Mouse (Mus musculus): ENCODE measurements at regions not wholly inside any gene's neighbourhood (a gene's known extent, or its start where the extent isn't known, plus 50 kb on each side); places are given as distances from the start of the nearest gene placed in this dataset.
A peak's percentile ranks its signal among the peaks of the same experiment; 100 is the strongest.

DNA sequence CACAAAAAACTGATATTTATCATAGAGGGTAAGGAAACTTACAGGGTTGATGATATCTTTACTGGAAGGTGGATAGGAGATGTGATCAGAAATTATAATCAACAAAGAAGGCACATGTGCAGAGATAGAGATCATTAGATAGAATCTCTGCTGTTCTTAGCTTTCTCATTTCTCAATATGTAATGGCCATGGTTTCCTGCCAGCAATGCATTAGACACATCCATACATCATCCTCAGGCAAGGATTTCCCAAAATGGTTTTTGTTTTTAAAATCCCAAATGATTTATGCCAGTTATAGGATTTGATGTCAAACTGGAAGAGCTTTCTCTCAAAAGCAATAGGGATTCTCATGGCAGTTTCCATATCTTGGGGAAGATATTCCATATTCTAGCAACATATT lies 52.0 kb upstream of the C030005K15Rik start:
- no peak for DNase-seq (ENCODE audit: low read depth, low spot score)

DNA sequence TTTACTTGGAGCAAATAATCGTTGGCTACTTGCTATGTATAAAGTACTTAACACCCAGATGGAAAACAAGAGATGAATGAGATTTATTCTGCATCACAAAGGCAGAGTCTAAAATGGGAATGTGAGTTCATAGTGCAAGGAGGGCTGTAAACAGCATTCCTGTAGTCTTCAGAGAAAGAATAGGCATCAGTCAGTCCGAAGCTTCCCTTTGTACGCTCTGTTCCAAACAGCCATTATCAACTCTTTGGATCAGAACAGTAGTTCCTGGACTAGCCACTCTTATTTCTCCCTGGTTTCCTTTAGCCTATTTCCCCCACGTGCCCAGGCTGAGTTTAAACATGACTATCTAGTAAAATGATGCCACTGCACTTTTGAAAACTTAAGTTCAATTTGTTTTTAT lies 52.8 kb upstream of the C030005K15Rik start:
- no peak for DNase-seq (ENCODE audit: low read depth, low spot score)

DNA sequence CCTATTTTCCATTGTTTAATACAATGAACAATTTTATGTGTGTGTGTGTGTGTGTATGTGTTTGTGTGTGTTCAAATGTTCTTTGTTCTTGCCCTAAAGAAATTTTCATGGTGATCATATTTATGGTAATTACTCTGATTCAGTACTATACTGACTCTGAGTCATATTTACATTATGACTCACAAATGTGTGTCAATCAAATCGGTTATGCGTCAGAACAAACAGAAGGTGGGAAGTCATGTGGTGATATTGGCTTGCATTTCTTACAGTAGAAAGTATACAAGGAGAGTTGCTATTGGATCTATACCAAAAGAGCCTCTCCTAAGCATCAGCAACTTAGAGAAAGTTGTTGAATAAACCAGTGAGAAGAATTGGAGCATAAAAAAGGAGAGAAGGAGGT lies 67.2 kb upstream of the C030005K15Rik start:
- DNase-seq (ENCODE audit: low read depth, low spot score), result no peak

GRCm38 (mm10) chr10:97801448-97802265 lies 75.1 kb upstream of the C030005K15Rik start:
- no peak for DNase-seq (ENCODE audit: low read depth, low spot score)

GRCm38 (mm10) chr10:97807947-97808346 lies 81.4 kb upstream of the C030005K15Rik start:
- no peak for DNase-seq (ENCODE audit: low read depth, low spot score)

- no peak for DNase-seq (ENCODE audit: low read depth, low spot score)
Measured at GRCm38 (mm10) chr10:97842574-97842973, 116.0 kb upstream of the C030005K15Rik start.

- no peak for DNase-seq (ENCODE audit: low read depth, low spot score)
Measured at GRCm38 (mm10) chr10:97851487-97851886, 124.9 kb upstream of the C030005K15Rik start.

DNA sequence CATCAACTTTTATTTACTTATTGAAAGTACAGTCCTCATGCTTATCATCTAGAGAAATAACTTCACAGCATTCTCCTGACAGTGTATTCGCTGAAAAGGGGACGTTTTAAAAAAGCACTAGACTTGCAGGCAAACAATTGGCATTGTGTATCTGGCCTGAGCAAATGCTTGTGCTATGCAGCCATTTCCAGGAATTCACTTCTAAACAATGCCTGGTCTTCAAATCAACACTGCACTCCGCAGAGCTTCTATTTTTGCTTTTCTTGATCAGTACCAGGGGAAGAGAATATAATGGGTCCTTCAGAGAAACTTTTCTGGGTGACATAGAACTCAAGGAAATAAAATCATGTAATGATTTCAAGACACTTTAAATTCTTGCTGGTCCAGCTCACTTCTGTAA lies 150.5 kb upstream of the C030005K15Rik start:
- no peak for DNase-seq (ENCODE audit: low read depth, low spot score)

DNA sequence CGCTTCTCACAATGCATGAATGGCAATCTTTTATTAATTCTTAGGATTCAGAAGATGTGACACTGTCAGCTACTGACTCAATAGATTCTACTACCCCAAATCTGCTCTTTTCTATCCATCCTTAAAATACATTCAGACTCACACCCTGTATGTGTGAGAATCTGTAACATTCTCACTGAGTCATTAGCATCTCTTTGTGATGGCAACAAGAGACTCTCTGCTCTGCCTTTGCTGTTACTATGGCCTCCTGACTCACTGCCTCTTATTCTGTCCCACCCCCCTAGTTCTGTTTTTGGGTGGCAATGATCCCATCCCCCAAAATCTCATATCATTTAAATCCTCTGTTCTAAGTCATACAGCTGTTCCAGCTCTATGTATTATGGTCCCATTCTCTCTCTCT lies 159.5 kb upstream of the C030005K15Rik start:
- no peak for DNase-seq (ENCODE audit: low read depth, low spot score)

- DNase-seq (ENCODE audit: low read depth, low spot score), result no peak
Measured at GRCm38 (mm10) chr10:97905793-97906192, 179.2 kb upstream of the C030005K15Rik start.

- DNase-seq (ENCODE audit: low read depth, low spot score), result no peak
Measured at GRCm38 (mm10) chr10:97925568-97925967, 199.0 kb upstream of the C030005K15Rik start.

DNA sequence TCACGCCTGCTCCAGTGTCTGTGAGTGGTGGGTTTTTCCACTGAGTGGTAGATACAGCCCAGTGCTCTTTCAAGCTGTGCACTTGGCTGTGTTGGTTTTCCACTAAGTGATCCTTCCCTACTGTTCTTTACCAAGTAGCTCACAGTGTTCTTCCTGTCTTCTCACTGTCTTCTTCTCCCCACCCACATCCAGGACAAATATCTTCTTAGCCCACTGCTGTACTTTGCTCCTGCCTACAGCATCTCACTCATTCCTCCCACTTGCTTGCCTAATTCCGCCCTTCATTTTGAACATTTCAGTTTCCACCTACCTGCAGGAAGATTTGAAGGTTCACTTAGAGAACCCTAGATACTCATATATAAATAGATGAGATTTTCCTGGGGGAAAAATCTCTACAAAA lies 213.8 kb upstream of the C030005K15Rik start:
- no peak for DNase-seq (ENCODE audit: low read depth, low spot score)

DNA sequence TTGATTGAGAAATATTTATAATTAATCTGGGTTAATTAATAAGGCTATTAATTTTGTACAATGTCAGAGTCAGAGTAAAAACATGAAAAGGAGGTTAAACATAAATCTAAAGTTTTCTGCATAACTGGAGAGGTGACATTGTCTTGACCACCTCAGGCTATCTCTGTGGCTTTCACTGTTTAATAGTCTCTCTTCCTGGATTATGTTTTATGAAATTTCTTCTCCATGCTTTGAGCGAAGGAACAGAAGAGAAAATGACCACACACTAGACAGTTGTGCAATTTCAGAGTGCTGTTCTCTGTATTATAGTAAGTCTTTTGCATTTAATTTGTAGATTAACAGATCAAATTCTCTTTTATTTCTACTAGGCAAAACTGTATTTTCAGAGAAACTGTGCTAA lies 239.3 kb upstream of the C030005K15Rik start:
- no peak for DNase-seq (ENCODE audit: low read depth, low spot score)

DNA sequence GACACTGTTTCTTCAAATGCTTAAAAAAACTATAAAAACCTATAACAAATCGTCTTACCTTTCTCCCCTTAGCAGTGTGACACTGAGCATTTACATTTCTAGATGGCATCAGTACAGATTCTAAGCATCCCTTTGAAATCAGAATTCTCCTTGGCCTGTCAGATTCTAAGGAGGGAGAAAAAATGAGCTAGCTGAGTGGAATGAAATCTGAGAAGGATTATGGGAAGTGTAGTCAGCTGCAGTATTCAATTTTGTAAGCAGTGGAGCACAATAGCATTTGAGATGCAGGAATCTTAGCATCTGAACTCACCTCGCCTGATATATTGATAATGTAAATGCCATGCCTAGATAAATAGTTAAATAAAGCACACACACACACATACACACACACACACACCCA lies 240.4 kb upstream of the C030005K15Rik start:
- DNase-seq (ENCODE audit: low read depth, low spot score), result no peak

DNA sequence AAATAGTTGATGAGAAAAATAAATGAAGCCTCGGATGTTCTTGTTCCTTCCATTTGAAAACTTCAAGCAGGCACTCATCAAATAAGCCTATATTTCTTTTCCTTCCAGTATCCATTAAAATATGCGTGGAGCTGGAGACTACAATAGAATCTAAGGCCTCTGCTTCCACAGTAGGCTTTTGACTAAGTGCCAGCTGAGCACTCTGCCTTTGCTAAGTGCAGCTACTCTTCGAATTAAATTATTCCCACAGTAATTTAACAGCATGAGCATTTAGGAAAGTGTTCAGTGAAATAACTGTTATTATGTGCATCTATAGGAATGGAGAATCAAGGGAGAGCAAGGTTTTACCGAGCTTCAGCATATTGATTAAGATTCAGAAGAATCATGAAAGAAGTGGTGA lies 280.5 kb upstream of the C030005K15Rik start:
- no peak for DNase-seq (ENCODE audit: low read depth, low spot score)

- DNase-seq (ENCODE audit: low read depth, low spot score), result peak; percentile 65
Measured at GRCm38 (mm10) chr10:98008355-98008754, 281.8 kb upstream of the C030005K15Rik start.

GRCm38 (mm10) chr10:98012916-98013315 lies 286.4 kb upstream of the C030005K15Rik start:
- DNase-seq (ENCODE audit: low read depth, low spot score), result no peak

DNA sequence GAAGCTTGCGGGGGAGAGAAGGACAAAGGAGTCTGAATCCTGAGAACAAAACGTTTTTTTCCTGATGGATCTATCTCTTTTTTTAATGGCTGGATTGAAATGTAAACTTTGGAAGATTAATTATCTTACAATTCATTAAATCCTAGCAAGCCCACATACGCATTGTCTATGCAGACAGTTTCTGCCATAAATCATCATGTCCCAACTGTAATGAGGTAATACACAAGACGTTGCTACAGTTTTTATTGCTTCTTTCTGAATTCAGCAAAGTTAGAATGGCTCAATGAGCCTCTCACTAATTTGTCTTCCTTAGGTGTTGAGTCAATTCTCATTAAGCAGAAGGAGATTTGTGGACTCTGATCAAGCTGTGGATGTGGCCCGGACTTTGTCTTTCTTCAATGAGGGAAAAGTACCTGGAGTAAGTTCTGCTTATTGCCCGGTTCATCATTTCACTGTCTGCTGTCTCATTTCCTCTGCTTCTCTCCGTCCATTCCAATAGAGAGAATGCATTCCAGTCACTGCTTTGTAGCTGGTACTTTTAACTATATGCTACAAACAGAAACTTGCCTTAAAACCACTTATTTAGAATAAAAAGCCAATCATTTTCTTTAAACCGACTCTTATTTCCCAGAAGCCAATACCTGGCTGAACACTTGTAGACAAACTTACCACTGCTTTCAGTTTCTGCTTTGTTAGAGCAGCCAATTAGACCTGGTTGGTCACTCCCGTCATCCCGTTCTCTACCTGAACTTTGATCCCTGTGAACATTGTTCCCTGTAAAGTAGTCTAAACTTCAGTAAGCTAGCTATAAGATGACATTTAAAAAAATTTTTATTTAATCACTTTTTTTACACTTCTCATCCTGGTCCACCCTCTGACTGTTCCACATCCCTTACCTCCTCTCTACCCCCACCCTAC lies 288.7 kb upstream of the C030005K15Rik start:
- DNase-seq (ENCODE audit: low read depth, low spot score), result no peak

- DNase-seq (ENCODE audit: low read depth, low spot score), result no peak
Measured at GRCm38 (mm10) chr10:98016596-98017304, 290.2 kb upstream of the C030005K15Rik start.

DNA sequence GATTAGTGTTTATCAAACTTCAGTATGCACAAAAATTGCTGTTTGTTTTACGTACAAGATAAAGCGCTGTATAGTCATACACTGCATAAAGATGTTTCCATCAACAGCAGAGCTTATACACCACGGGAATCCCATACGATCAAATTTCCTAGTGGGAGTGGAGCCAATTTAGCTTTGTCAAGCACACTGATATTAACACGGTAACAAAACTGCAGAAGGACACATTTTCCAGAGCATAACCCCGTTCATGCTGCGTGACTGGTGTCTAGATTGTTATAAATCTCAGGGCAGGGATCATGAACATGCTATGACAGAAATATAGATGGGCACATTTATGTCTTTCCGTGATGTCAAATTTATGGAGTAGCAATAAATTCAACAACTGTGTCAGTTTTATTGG lies 302.6 kb upstream of the C030005K15Rik start:
- DNase-seq (ENCODE audit: low read depth, low spot score), result no peak

DNA sequence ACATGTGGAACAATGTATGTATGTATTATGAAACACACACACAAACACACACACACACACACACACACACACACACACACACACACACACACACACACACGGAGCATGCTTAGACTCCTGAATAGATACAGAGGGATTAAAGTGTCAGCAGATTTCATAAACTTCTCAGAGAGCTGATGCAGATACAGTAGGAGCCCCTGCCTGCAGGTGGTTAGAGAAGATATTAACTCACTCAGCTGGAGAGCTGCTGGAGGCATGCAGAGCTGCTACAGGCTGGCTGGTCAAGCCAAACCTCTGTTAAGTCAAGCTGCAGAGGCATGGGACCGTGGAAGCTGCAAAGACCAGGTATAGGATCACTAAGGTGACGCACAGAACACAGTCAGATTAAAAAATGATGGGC lies 303.1 kb upstream of the C030005K15Rik start:
- no peak for DNase-seq (ENCODE audit: low read depth, low spot score)

- no peak for DNase-seq (ENCODE audit: low read depth, low spot score)
Measured at GRCm38 (mm10) chr10:98032661-98033060, 306.1 kb upstream of the C030005K15Rik start.
